Mouse (Mus musculus) olfactory bulb, adult 2 months (tissue): Measurements from ENCODE around the gene Cse1l. TPM values are rescaled to one million over a fixed set of nuclear protein-coding genes. Genes with fewer than 3 reads are reported as not detected.

Source experiments
- H3K27ac ChIP-seq: fragments of 200-500 bp; 2 replicates; pipeline ENCODE4 v1.5.1; 2012; ENCODE audit warnings: low read depth, low read length; ENCODE audit not compliant: insufficient read depth
- H3K4me1 ChIP-seq: fragments of 200-500 bp; 2 replicates; pipeline ENCODE4 v1.6.1; 2012; ENCODE audit warnings: low read length; ENCODE audit not compliant: control insufficient read depth, insufficient read depth
- H3K4me3 ChIP-seq: fragments of 200-500 bp; 2 replicates; pipeline ENCODE4 v1.5.1; 2012; ENCODE audit warnings: mild to moderate bottlenecking, low read depth, low read length, moderate library complexity; ENCODE audit not compliant: insufficient read depth
- CTCF ChIP-seq: fragments of 200-500 bp; IDR thresholded peaks from 2 replicates; pipeline ENCODE4 v1.5.1; 2012; ENCODE audit warnings: low read depth, mild to moderate bottlenecking, low read length, moderate library complexity; ENCODE audit not compliant: insufficient read depth
- POLR2A ChIP-seq: fragments of 200-500 bp; IDR thresholded peaks from 2 replicates; pipeline ENCODE4 v1.6.1; 2012; ENCODE audit warnings: mild to moderate bottlenecking, low read depth, low read length, moderate library complexity; ENCODE audit not compliant: insufficient read depth
- WGBS: fragments of 180-500 bp; shearing (Covaris S2); methylation state at CpG from one replicate; pipeline ENCODE4 v1.1.7; 2018; 5-methylcytosine and 5-hydroxymethylcytosine counted together
- polyA plus RNA-seq: library from polyadenylated mRNA; stranded (reverse); fragments of >200 nt; gene quantifications from 2 replicates; pipeline ENCODE4 v1.2.4, GENCODE M21; 2012; ENCODE audit warnings: low replicate concordance; ENCODE audit not compliant: missing spikeins, insufficient read depth, insufficient read length

Cse1l gene
- polyA plus RNA-seq, 1 experiment: not detected

GRCm38 (mm10) chr2:166983351-166983894, 77.6 kb downstream of the Cse1l start:
- WGBS: 77% methylated on average over 4 of the region's 4 CpGs
- TF ChIP-seq CTCF (no peak), POLR2A (no peak)
- Histone ChIP-seq H3K27ac (no peak overlapping the region), H3K4me1 (no peaks in the 10 kb centered on the region), H3K4me3 (no peak overlapping the region)

GRCm38 (mm10) chr2:166990861-166991260, 85.0 kb downstream of the Cse1l start:
- no peak for TF ChIP-seq CTCF
- no peak for TF ChIP-seq POLR2A
- H3K27ac ChIP-seq: no peak overlapping the region
- H3K4me3 ChIP-seq: no peak overlapping the region
- 77% methylated on average over 7 of the region's 7 CpGs for WGBS
- no peaks in the 10 kb centered on the region for H3K4me1 ChIP-seq

- TF ChIP-seq CTCF (no peak), POLR2A (no peak)
Measured at GRCm38 (mm10) chr2:166991945-166992344, 86.1 kb downstream of the Cse1l start.

GRCm38 (mm10) chr2:166995021-166995795, 89.4 kb downstream of the Cse1l start:
- Histone ChIP-seq H3K4me1 (no peaks in the 10 kb centered on the region), H3K4me3 (peak overlapping the region; percentile 74), H3K27ac (no peak overlapping the region)
- under 1% methylated on average over 28 of the region's 28 CpGs for WGBS
- TF ChIP-seq CTCF (no peak), POLR2A (no peak)

More at GRCm38 (mm10) chr2:166991945-166992344, 86.1 kb downstream of the Cse1l start:
- Histone ChIP-seq H3K4me1 (no peaks in the 10 kb centered on the region), H3K4me3 (no peak overlapping the region), H3K27ac (no peak overlapping the region)

Other genes starting within 250 kb of the Cse1l start
- not detected in 2 replicates for gene Prex1, start 192.2 kb upstream of the Cse1l start, polyA plus RNA-seq
- not detected in 2 replicates for gene Trp53rkb, start 113.5 kb upstream of the Cse1l start, polyA plus RNA-seq
- gene Arfgef2, start 100.5 kb upstream of the Cse1l start, polyA plus RNA-seq: 46.0 TPM in 1 of 2 replicates, not detected in the other
- not detected in 2 replicates for gene Stau1, start 90.3 kb downstream of the Cse1l start, polyA plus RNA-seq
- not detected in 2 replicates for gene Ddx27, start 109.2 kb downstream of the Cse1l start, polyA plus RNA-seq
- not detected in 2 replicates for gene Znfx1, start 157.0 kb downstream of the Cse1l start, polyA plus RNA-seq